Mouse (Mus musculus) heart, postnatal 0 days (tissue): Measurements from ENCODE around the gene Sv2b.

Source experiments
- CTCF ChIP-seq: IDR thresholded peaks from 2 replicates; pipeline ENCODE4 v1.5.1; 2016; ENCODE audit warnings: antibody characterized with exemption, control low read depth, low read depth
- EP300 ChIP-seq: IDR thresholded peaks from 2 replicates; pipeline ENCODE4 v1.6.1; 2016; ENCODE audit warnings: antibody characterized with exemption, low read depth

- TF ChIP-seq EP300 (no peak), CTCF (no peak)
Observed at GRCm38 (mm10) chr7:75328721-75329362, 19.8 kb upstream of the Sv2b start.
